Mouse (Mus musculus) midbrain, embryonic 15.5 days (tissue): Measurements from ENCODE around the gene Cacna1a. TPM values are rescaled to one million over a fixed set of nuclear protein-coding genes. Genes with fewer than 3 reads are reported as not detected.
A peak's percentile ranks its signal among the peaks of the same experiment; 100 is the strongest.

Experiments
- ATAC-seq: fragments of 200-750 bp; cut with Nextera tagmentation; replicated peaks from 2 replicates; pipeline ENCODE4 v1.8.0; 2017; ENCODE audit warnings: moderate TSS enrichment
- H3K27ac ChIP-seq: fragments of 300-500 bp; sonication (generic); 2 replicates; pipeline ENCODE4 v1.5.1; 2015; ENCODE audit warnings: mild to moderate bottlenecking, inconsistent platforms
- H3K27me3 ChIP-seq: fragments of 300-500 bp; sonication (generic); replicated peaks from 2 replicates; pipeline ENCODE4 v1.6.1; 2015; ENCODE audit warnings: inconsistent platforms
- H3K36me3 ChIP-seq: fragments of 300-500 bp; sonication (generic); replicated peaks from 2 replicates; pipeline ENCODE4 v1.6.1; 2015; ENCODE audit warnings: inconsistent platforms
- H3K4me1 ChIP-seq: fragments of 300-500 bp; sonication (generic); 2 replicates; pipeline ENCODE4 v1.6.1; 2015; ENCODE audit warnings: inconsistent platforms
- H3K4me2 ChIP-seq: fragments of 300-500 bp; sonication (generic); 2 replicates; pipeline ENCODE4 v1.6.1; 2015; ENCODE audit warnings: inconsistent platforms, mild to moderate bottlenecking, moderate library complexity
- H3K4me3 ChIP-seq: fragments of 300-500 bp; sonication (generic); 2 replicates; pipeline ENCODE4 v1.5.1; 2015; ENCODE audit warnings: mild to moderate bottlenecking, inconsistent platforms
- H3K9ac ChIP-seq: fragments of 300-500 bp; sonication (generic); 2 replicates; pipeline ENCODE4 v1.6.1; 2015; ENCODE audit warnings: mild to moderate bottlenecking, inconsistent platforms
- H3K9me3 ChIP-seq: fragments of 300-500 bp; sonication (generic); 2 replicates; pipeline ENCODE4 v1.6.1; 2016; ENCODE audit warnings: inconsistent platforms
- WGBS: fragments of 180-500 bp; shearing (Covaris S2); methylation state at CpG from one replicate; pipeline ENCODE4 v1.1.7; 2015; ENCODE audit warnings: mixed read lengths; 5-methylcytosine and 5-hydroxymethylcytosine counted together
- polyA plus RNA-seq: library from polyadenylated mRNA; unstranded; fragments of >200 nt; fragmentation: Nextera tagmentation; extraction: Ambion mirVana; gene quantifications from 2 replicates; pipeline ENCODE4 v1.2.1, GENCODE M21; 2015

The Cacna1a gene
- polyA plus RNA-seq, 1 experiment from 2014 or later, result 24.8 TPM

DNA sequence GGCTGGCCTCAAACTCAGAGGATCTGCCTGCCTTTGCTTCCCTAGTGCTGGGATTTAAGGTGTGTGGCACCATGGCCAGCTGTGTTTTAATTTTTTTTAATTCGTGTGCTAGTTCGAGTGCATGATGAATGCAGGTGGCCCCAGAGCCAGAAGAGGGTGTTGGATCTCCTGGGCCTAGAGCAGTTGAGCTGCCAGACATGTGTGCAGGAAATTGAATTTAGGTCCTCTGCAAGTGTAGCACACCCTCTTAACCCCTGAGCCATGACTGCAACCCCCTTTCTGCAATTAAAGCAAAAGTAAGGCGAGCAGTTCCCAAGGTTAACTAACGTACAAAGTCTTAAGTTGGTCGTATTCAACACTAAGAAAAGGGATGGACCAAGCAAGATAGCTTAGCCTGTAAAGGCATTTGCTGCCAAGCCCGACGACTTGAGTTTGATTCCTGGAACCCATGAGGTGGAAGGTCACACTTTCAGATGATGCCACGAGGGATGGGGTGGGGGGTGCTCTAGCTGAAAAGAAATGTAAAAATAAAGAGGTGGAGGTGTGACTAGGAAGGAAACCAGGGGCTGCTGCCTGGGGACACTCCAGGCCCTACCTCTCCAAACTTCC is 249.8 kb downstream of the Cacna1a start:
- Histone ChIP-seq H3K4me1 (peaks cover 27% of the 10 kb centered on the region), H3K4me2 (peak overlapping the region; percentile 72), H3K9me3 (no peaks in the 10 kb centered on the region), H3K27me3 (no peaks in the 10 kb centered on the region), H3K4me3 (peak overlapping the region; percentile 48), H3K36me3 (peaks cover 3% of the 10 kb centered on the region; the same call in 1 of the 2 replicates), H3K9ac (peak overlapping the region; percentile 61), H3K27ac (peak overlapping the region; percentile 89)
- ATAC-seq, result no peak
- WGBS, result 43% methylated on average over 8 of the region's 8 CpGs

- under 1% methylated on average over 33 of the region's 52 CpGs for WGBS
- Histone ChIP-seq H3K9me3 (no peaks in the 10 kb centered on the region), H3K9ac (peak overlapping the region; percentile 61), H3K27me3 (no peaks in the 10 kb centered on the region), H3K4me1 (peaks cover 27% of the 10 kb centered on the region), H3K4me2 (peak overlapping the region; percentile 72), H3K27ac (peak overlapping the region; percentile 89), H3K4me3 (peak overlapping the region; percentile 48), H3K36me3 (peaks cover 2% of the 10 kb centered on the region; the same call in 1 of the 2 replicates)
- peak; percentile 27 for ATAC-seq
Measured at GRCm38 (mm10) chr8:84638555-84639161, 250.4 kb downstream of the Cacna1a start.

GRCm38 (mm10) chr8:84639162-84640009 is 251.1 kb downstream of the Cacna1a start:
- H3K4me2 ChIP-seq, result peak overlapping the region; percentile 72
- H3K9ac ChIP-seq, result peak overlapping the region; percentile 61
- peak overlapping the region; percentile 89 for H3K27ac ChIP-seq
- H3K36me3 ChIP-seq, result no peaks in the 10 kb centered on the region
- H3K27me3 ChIP-seq, result no peaks in the 10 kb centered on the region
- WGBS, result under 1% methylated on average over 103 of the region's 106 CpGs
- H3K4me1 ChIP-seq, result peaks cover 25% of the 10 kb centered on the region
- H3K9me3 ChIP-seq, result no peaks in the 10 kb centered on the region
- H3K4me3 ChIP-seq, result peak overlapping the region; percentile 48
- peak; percentile 92 for ATAC-seq

GRCm38 (mm10) chr8:84640010-84640588 is 251.9 kb downstream of the Cacna1a start:
- Histone ChIP-seq H3K4me2 (peak overlapping the region; percentile 72), H3K4me1 (peaks cover 19% of the 10 kb centered on the region), H3K27ac (peak overlapping the region; percentile 89; the same call in 1 of the 2 replicates), H3K27me3 (no peaks in the 10 kb centered on the region), H3K36me3 (no peaks in the 10 kb centered on the region), H3K9me3 (no peaks in the 10 kb centered on the region), H3K9ac (peak overlapping the region; percentile 37; the same call in 1 of the 2 replicates), H3K4me3 (peak overlapping the region; percentile 48)
- WGBS, result 24% methylated on average over 9 of the region's 9 CpGs
- ATAC-seq, result no peak

GRCm38 (mm10) chr8:84640617-84641294 is 252.5 kb downstream of the Cacna1a start:
- ATAC-seq, result no peak
- no peaks in the 10 kb centered on the region for H3K36me3 ChIP-seq
- WGBS, result 72% methylated on average over 7 of the region's 7 CpGs
- peaks cover 12% of the 10 kb centered on the region for H3K4me1 ChIP-seq
- H3K27ac ChIP-seq, result no peak overlapping the region
- H3K4me3 ChIP-seq, result no peak overlapping the region
- H3K9me3 ChIP-seq, result no peaks in the 10 kb centered on the region
- no peak overlapping the region for H3K9ac ChIP-seq
- no peaks in the 10 kb centered on the region for H3K27me3 ChIP-seq
- peak overlapping the region; percentile 72; the same call in 1 of the 2 replicates for H3K4me2 ChIP-seq

DNA sequence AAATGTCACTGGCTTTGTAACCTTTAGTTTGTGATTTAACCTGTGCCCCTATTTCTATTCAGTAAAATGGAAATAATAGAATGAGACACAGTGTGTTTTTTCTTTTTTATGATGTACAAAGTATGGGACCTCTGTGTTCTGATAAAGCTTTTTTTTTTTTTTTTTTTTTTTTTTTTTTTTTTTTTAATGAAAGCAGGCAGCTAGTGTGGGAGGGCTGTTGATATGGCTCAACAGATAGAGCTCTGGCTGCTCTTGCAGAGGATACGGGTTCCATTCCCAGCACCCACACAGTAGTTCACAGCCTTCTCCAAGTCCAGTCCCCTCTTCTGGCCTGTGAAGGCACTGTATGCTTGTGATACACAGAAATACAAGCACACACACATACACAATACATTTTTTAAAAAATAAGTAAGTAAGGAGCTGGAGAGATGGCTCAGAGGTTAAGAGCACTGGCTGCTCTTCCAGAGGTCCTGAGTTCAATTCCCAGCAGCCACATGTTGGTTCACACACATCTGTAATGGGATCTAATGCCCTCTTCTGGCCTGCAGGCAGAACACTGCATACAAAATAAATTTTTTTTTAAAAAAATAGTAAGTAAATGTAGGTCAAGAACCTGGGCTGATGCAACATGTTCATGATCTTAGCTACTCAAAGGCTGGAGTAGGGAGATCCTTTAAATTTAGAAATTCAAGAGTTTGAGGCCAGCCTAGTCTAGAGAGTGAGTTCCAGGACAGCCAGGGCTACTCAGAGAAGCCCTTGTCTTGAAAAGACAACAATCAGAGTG is 253.5 kb downstream of the Cacna1a start:
- peaks cover 12% of the 10 kb centered on the region for H3K4me1 ChIP-seq
- WGBS, result 84% methylated on average over 1 of the region's 1 CpGs
- no peak overlapping the region for H3K27ac ChIP-seq
- no peak overlapping the region for H3K4me2 ChIP-seq
- H3K27me3 ChIP-seq, result no peaks in the 10 kb centered on the region
- no peaks in the 10 kb centered on the region for H3K36me3 ChIP-seq
- no peak for ATAC-seq
- H3K4me3 ChIP-seq, result no peak overlapping the region
- H3K9ac ChIP-seq, result no peak overlapping the region
- no peaks in the 10 kb centered on the region for H3K9me3 ChIP-seq

DNA sequence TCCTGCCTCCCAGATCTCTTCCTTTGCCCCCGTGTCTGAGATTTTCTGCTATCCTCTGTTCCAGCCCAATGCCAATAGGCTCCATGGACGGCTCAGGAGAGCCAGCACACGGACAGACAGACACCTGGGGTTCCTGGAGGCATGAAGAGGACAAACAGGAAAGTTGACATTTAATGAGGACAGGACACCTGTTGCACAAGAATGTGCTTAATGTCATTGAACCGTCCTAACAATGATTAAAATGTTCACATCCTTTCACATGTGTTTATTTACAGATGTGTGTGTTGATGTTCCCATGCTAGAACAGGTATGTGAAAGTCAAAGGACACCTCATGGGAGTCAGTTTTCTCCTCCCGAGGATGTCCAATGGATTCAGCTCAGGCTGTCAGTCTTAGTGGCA is 254.8 kb downstream of the Cacna1a start:
- Histone ChIP-seq H3K4me2 (no peak overlapping the region), H3K4me3 (no peak overlapping the region), H3K27me3 (no peaks in the 10 kb centered on the region), H3K9me3 (no peaks in the 10 kb centered on the region), H3K9ac (no peak overlapping the region), H3K36me3 (no peaks in the 10 kb centered on the region), H3K27ac (no peak overlapping the region), H3K4me1 (peaks cover 19% of the 10 kb centered on the region)
- ATAC-seq, result no peak
- 67% methylated on average over 5 of the region's 5 CpGs for WGBS

DNA sequence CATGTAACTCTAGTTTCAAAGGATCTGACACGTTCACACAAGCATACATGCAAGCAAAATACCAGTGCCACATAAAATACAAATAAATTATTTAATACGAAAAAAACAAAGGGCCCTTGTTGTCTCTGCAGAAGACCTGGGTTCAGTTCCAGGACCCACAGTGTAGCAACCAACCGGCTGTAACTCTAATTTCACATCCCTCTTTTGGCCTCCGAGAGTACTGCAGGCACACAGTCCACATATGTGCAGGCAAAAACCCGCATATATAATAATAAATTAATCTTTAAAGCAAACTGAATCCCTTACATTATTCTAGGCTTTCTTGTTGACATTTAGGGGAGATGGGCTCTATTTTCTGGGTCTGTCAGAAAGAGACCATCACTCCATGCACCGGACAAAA is 258.6 kb downstream of the Cacna1a start:
- ATAC-seq, result no peak; the same call in 1 of the 2 replicates
- H3K27me3 ChIP-seq, result no peaks in the 10 kb centered on the region
- H3K4me3 ChIP-seq, result no peak overlapping the region
- H3K4me2 ChIP-seq, result no peak overlapping the region
- no peak overlapping the region for H3K9ac ChIP-seq
- no peaks in the 10 kb centered on the region for H3K36me3 ChIP-seq
- H3K4me1 ChIP-seq, result peaks cover 11% of the 10 kb centered on the region
- H3K9me3 ChIP-seq, result no peaks in the 10 kb centered on the region
- 55% methylated on average over 6 of the region's 6 CpGs for WGBS
- H3K27ac ChIP-seq, result no peak overlapping the region

GRCm38 (mm10) chr8:84647461-84647901 is 259.2 kb downstream of the Cacna1a start:
- no peaks in the 10 kb centered on the region for H3K9me3 ChIP-seq
- 0 out of 2 replicates have a peak overlapping the region, but pooled peaks have one; percentile 14 for H3K27ac ChIP-seq
- 2% methylated on average over 14 of the region's 14 CpGs for WGBS
- peak overlapping the region; percentile 20 for H3K4me3 ChIP-seq
- peaks cover 11% of the 10 kb centered on the region for H3K4me1 ChIP-seq
- no peaks in the 10 kb centered on the region for H3K36me3 ChIP-seq
- peak; percentile 73 for ATAC-seq
- no peak overlapping the region; the same call in 1 of the 2 replicates for H3K9ac ChIP-seq
- H3K27me3 ChIP-seq, result no peaks in the 10 kb centered on the region
- peak overlapping the region; percentile 47 for H3K4me2 ChIP-seq

GRCm38 (mm10) chr8:84650213-84650612 is 262.0 kb downstream of the Cacna1a start:
- ATAC-seq, result no peak
- Histone ChIP-seq H3K9ac (no peak overlapping the region), H3K27me3 (no peaks in the 10 kb centered on the region), H3K4me1 (peaks cover 11% of the 10 kb centered on the region), H3K4me3 (no peak overlapping the region), H3K36me3 (no peaks in the 10 kb centered on the region), H3K27ac (no peak overlapping the region), H3K9me3 (no peaks in the 10 kb centered on the region), H3K4me2 (no peak overlapping the region)
- WGBS, result 33% methylated on average over 3 of the region's 3 CpGs

DNA sequence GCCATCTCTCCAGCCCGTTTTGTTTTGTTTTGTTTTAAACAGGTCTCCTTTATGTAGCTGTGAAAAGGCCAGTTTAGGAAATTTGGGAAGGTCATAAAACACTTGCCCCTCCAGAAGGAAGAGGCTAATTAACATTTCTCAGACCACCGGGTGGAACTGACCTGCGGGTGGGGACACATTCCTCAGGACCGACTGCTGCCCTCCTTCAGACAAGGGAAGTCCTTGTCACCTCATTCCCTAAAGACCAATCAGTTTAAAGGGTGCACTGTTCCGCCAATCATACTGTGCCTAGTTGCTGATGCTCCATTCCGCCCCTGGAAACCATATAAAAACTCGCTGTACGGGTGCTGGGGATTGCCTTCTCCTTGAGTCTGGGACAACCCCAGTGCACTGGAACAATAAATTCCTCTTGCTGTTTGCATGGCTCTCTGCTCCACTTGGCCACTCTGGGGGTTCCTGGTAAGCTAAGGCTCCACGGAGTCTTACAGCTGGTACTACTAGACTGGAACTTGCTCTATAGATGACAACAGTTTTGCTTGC is 264.9 kb downstream of the Cacna1a start:
- Histone ChIP-seq H3K27ac (no peak overlapping the region), H3K4me1 (peaks cover 19% of the 10 kb centered on the region), H3K9me3 (no peaks in the 10 kb centered on the region), H3K4me3 (no peak overlapping the region), H3K36me3 (no peaks in the 10 kb centered on the region), H3K27me3 (no peaks in the 10 kb centered on the region; the same call in 1 of the 2 replicates), H3K9ac (no peak overlapping the region), H3K4me2 (no peak overlapping the region)
- WGBS, result 71% methylated on average over 9 of the region's 9 CpGs
- ATAC-seq, result no peak
